Mouse (Mus musculus) thymus, postnatal 10 days (tissue): ENCODE results near the gene Urm1.

ENCODE experiments used
- DNase-seq, 2 experiments: peaks; one replicate each; pipeline ENCODE4 v3.0.0; 2021; ENCODE audit warnings: low spot score in 2 of 2

Gene Urm1

GRCm38 (mm10) chr2:29827709-29828024, 7.8 kb downstream of the Urm1 start:
- DNase-seq: no peak

GRCm38 (mm10) chr2:29831106-29831505, 11.2 kb downstream of the Urm1 start:
- DNase-seq: no peak

GRCm38 (mm10) chr2:29833796-29834195, 13.9 kb downstream of the Urm1 start:
- DNase-seq: no peak

- DNase-seq: no peak
Observed at GRCm38 (mm10) chr2:29835391-29835899, 15.6 kb downstream of the Urm1 start.

GRCm38 (mm10) chr2:29839460-29839859, 19.6 kb downstream of the Urm1 start:
- no peak for DNase-seq

GRCm38 (mm10) chr2:29843231-29844105, 23.6 kb downstream of the Urm1 start:
- no peak for DNase-seq

- no peak for DNase-seq
Observed at GRCm38 (mm10) chr2:29844115-29844514, 24.2 kb downstream of the Urm1 start.

- DNase-seq: no peak
Observed at GRCm38 (mm10) chr2:29844661-29845060, 24.8 kb downstream of the Urm1 start.

GRCm38 (mm10) chr2:29845636-29846035, 25.8 kb downstream of the Urm1 start:
- no peak for DNase-seq

- no peak for DNase-seq
Observed at GRCm38 (mm10) chr2:29846061-29846853, 26.4 kb downstream of the Urm1 start.

GRCm38 (mm10) chr2:29846911-29847310, 27.0 kb downstream of the Urm1 start:
- DNase-seq: no peak

GRCm38 (mm10) chr2:29849041-29849440, 29.2 kb downstream of the Urm1 start:
- no peak for DNase-seq

- DNase-seq: no peak
Observed at GRCm38 (mm10) chr2:29849841-29850480, 30.1 kb downstream of the Urm1 start.

GRCm38 (mm10) chr2:29852957-29853485, 33.1 kb downstream of the Urm1 start:
- no peak for DNase-seq

GRCm38 (mm10) chr2:29853736-29854135, 33.9 kb downstream of the Urm1 start:
- no peak for DNase-seq

GRCm38 (mm10) chr2:29855585-29856210, 35.8 kb downstream of the Urm1 start:
- DNase-seq: no peak

- no peak for DNase-seq
Observed at GRCm38 (mm10) chr2:29856451-29857260, 36.8 kb downstream of the Urm1 start.

- DNase-seq: no peak
Observed at GRCm38 (mm10) chr2:29857341-29857740, 37.5 kb downstream of the Urm1 start.

- DNase-seq: no peak
Observed at GRCm38 (mm10) chr2:29857967-29858366, 38.1 kb downstream of the Urm1 start.

- peak; percentile 29 to 62 for DNase-seq
Observed at GRCm38 (mm10) chr2:29858748-29859473, 39.0 kb downstream of the Urm1 start.
